Mouse (Mus musculus): Measurements from ENCODE around the gene Cuta.

DNA sequence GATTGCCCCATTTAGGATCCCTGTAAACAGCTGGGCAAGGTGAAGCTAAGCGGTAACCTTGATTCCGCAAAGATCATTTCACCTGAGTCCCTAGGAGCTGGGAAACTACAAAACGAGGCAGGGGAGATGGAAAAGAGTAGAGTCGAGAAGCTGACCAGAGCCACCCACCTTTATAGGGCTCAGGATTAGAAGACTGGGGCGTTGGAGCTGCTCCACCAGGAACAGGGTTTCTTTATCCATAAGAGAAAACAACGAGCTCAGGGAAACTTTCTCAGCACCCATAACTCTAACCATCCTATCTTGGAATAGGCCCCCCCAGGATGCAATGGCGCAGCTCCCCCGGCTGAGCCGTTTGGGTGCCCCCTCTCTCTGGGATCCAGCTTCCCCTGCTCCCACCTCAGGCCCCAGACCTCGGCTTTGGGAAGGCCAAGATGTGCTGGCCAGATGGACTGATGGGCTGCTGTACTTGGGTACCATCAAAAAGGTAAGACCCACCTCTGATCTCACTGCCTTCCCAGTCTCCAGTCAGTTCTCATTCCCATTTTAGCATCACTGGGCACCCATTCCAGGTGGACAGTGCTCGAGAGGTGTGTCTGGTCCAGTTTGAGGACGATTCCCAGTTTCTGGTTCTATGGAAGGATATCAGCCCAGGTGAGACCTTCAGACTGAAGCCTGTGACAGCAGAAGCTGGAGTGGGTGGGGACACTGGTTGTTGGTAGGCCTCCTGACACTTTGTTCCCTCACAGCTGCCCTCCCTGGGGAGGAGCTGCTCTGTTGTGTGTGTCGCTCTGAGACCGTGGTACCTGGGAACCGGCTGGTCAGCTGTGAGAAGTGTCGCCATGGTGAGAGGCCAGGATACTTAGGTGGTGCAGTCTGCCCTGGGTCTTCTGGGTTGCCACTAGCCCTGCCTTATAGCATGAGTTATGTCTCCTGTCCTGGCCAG is 5.2 kb downstream of the Cuta start:
- TF ChIP-seq MYOG (IDR thresholded peaks at IDR 0.05; ENCODE audit: control insufficient read depth in 1 of 3, insufficient read depth in 1 of 3, insufficient read length in 2 of 3, low read depth in 2 of 3) = no peak
- TF ChIP-seq TCF12 (IDR thresholded peaks at IDR 0.05; ENCODE audit: insufficient read depth, poor library complexity, severe bottlenecking) = no peak
- TF ChIP-seq CEBPB (IDR thresholded peaks at IDR 0.05; ENCODE audit: insufficient read depth, poor library complexity, severe bottlenecking) = no peak
- TF ChIP-seq POLR2AphosphoS2 (IDR thresholded peaks at IDR 0.05; ENCODE audit: insufficient read length, low read depth) = no peak
- no peak for TF ChIP-seq POLR2A (IDR thresholded peaks at IDR 0.05; ENCODE audit: insufficient read length, low read depth)
- TF ChIP-seq TCF3 (IDR thresholded peaks at IDR 0.05; ENCODE audit: insufficient read length, low read depth) = no peak
- TF ChIP-seq REST (IDR thresholded peaks at IDR 0.05; ENCODE audit: insufficient read depth, insufficient read length) = no peak
- no peak for TF ChIP-seq USF1 (IDR thresholded peaks at IDR 0.05; ENCODE audit: low read depth)
- no peak for TF ChIP-seq SRF (IDR thresholded peaks at IDR 0.05; ENCODE audit: control insufficient read depth, insufficient read length, low read depth)
- TF ChIP-seq E2F4 (IDR thresholded peaks at IDR 0.05; ENCODE audit: insufficient read depth) = no peak
- no peak for TF ChIP-seq MAX (IDR thresholded peaks at IDR 0.05; ENCODE audit: low read depth)
- no peak for TF ChIP-seq MYOD1 (IDR thresholded peaks at IDR 0.05; ENCODE audit: control insufficient read depth in 1 of 3, insufficient read length in 2 of 3, low read depth in 2 of 3)
